Mouse (Mus musculus) embryonic fibroblast, embryonic 13.5 days (primary cell): ENCODE measurements around the gene Gm5741.

Experiments used
- CTCF ChIP-seq: IDR thresholded peaks from 2 replicates; pipeline ENCODE4 v1.5.1; 2011; ENCODE audit warnings: mild to moderate bottlenecking, control low read depth, low read length, moderate library complexity, borderline replicate concordance; ENCODE audit not compliant: insufficient read depth
- POLR2A ChIP-seq: IDR thresholded peaks from 2 replicates; pipeline ENCODE4 v1.6.1; 2011; ENCODE audit warnings: low read depth, mild to moderate bottlenecking, control low read depth, low read length, moderate library complexity

- TF ChIP-seq CTCF (no peak), POLR2A (peak; percentile 40)
Observed at GRCm38 (mm10) chr8:85035728-85036310, 32.0 kb downstream of the Gm5741 start.
